Mouse (Mus musculus) frontal cortex, postnatal 14 days (tissue): ENCODE measurements at regions not wholly inside any gene's neighbourhood (a gene's known extent, or its start where the extent isn't known, plus 50 kb on each side); places are given as distances from the start of the nearest gene placed in this dataset.

Source experiments
- DNase-seq, 2 experiments: peaks; one replicate each; pipeline ENCODE4 v3.0.0; 2022; ENCODE audit warnings: low spot score in 2 of 2

DNA sequence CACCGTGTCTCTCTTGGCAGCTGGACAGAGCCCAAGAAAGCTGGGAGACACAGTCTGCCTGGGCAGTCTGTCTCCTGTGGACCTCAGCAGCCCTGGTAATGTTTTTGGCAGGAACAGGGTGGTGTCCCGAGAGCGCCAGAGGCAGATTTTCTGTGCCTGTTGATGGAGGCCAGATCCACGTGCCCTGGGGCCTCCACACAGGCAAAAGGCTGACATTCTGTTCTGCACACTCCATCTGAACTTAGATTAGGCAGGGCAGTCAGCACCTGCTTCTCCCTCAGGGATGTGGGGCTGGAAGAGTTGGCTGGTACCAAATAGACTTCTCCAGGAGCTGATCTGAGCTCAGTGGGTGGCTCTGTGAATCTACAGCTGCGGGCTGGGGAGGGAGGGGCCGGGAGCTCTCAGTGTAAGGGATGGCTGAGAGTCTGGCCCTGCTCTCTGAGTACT, 83.8 kb downstream of the Gadd45g start:
- DNase-seq = no peak

DNA sequence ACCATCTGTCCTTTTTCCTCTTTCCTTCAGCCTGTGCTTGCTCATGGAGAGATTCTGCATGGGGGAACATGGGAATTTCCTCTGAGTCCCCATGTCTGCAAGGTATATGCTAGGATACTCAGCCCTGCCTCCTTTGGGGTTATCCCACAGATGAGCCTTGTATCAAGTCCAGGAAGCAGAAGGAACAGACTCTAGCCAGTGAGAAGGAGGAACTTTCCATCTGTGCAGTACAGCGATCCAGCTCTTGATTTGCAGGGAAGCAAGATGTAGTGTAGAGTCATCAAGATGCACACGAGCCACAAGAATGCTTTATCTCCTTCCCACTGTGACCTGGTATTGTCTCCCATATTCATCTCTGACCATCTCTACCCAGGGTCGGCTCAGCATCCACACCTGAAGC, 84.5 kb downstream of the Gadd45g start:
- no peak for DNase-seq

- DNase-seq = no peak
Observed at GRCm38 (mm10) chr13:51935827-51936226, 89.3 kb downstream of the Gadd45g start.

DNA sequence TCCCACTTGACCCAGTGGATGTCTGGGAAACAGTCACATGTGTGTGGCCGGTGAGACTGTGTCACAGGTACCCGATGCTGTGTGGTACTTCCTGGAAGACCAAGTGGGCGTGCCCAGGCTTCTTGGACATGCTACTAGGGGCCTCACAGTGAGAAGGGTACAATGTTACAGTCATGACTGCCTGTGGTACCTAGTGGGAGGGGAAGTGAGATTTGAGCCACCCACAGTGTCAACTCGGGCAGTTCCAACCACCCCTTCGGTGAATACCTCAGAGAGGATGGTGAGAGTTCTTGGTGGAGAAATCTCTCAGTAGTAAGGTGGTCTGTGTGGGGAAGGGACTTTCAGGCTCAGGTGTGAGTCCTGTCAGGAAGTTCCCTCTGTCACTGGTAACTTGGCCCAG, 90.0 kb downstream of the Gadd45g start:
- no peak for DNase-seq

GRCm38 (mm10) chr13:51937898-51938297, 91.4 kb downstream of the Gadd45g start:
- DNase-seq = no peak

DNA sequence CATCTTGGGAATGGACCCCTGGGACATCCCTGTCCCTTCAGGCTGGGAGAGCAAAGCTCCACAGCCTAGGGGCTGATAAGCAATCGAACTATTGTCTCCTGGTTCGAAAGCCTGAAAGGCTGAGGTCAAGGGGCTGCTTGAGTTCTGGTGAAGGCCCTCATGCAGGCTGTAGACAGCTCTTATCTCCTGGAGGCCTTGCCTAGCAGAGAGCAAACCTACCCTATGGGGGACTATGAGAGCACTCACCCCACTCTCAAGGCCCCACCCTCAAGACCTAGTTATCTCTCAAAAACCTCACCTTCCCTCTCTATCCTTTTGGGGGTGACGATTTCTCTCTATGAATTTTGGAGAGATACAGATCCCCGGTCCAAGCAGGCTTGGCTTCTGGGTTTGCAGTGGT, 92.8 kb downstream of the Gadd45g start:
- DNase-seq = no peak

GRCm38 (mm10) chr13:51939715-51940114, 93.2 kb downstream of the Gadd45g start:
- DNase-seq = no peak

GRCm38 (mm10) chr13:51946171-51946570, 99.7 kb downstream of the Gadd45g start:
- no peak for DNase-seq

GRCm38 (mm10) chr13:51948896-51949295, 102.4 kb downstream of the Gadd45g start:
- DNase-seq = no peak

DNA sequence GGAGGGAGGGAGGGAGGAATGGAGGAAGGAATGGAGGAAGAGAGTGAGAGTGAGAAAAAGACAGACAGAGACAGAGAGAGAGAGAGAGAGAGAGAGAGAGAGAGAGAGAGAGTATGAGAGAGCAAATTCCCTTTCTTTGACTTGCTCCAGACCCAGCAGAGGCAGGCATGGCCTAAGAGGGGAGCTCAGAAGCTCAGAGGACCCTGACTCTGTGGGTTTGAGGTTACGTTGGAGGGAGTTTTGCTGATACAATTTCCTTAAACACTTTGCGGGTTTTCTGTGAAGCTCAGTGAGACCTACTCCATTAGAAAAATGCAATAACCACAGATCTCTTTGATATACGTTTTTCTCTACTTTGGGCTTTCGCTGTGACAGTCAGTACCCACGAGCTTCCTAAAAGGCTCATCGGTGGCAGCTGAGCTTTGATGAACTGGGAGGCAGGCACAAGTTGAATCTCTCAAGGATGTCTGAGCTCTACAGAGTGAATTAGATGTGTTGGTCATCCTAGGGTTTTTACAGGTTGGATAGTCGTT, 105.1 kb downstream of the Gadd45g start:
- DNase-seq = no peak

DNA sequence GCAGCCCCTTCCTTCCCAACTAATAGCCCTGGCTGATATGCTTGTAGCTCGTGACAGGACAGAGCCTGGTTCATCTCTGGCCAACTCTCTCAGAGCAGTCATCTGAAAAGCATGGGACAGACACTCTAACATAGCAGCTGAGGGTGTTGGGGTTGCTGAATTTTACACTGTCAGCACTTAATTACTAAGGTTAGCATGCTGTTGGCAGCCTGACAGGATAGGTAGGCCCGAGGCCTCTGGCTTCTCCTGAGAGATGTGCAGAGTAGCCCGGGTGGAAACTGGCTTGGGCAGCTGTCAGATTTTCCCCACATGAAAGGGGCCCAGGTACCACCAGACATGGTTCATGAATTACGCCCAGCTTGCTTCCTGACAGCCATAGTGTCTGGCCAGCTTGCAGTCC, 106.6 kb downstream of the Gadd45g start:
- no peak for DNase-seq

DNA sequence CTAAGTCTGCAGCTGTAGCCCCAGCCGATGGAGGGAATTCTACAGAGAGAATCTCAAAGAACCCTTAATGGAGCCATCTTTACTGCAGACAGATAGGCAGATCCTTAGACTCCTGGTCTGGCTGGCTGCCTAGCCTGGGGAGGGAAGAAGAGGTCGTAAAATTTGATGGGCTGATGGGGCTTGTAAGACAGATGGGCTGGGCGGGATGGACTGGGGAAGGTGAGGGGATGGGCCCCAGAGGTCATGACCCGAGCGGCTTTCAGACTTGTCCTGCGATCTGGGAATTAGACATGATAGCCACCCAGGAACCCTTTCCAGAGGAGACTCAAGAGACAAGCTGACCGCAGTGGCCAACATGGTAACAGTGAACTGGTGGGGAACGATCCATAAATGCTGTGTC, 107.1 kb downstream of the Gadd45g start:
- no peak for DNase-seq

DNA sequence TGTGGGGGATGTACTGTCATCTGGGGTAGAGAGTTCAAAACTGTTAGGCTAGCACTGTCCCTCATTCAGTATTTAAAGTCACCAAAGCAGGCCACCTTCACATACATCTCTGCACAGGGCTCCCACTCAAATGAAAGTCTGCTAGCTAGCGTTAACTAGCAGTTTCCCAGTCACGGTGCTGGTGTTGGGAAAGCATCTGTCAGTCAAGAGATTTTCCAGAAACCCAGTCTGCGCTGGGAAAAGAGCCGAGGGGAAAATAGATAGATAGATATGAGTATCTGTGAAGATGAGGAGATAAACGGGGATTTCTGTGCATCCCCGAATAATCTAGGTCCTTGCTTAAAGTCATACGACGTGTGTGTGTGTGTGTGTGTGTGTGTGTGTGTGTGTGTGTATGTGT, 110.6 kb downstream of the Gadd45g start:
- no peak for DNase-seq

- DNase-seq = no peak
Observed at GRCm38 (mm10) chr13:51959591-51959990, 113.1 kb downstream of the Gadd45g start.

DNA sequence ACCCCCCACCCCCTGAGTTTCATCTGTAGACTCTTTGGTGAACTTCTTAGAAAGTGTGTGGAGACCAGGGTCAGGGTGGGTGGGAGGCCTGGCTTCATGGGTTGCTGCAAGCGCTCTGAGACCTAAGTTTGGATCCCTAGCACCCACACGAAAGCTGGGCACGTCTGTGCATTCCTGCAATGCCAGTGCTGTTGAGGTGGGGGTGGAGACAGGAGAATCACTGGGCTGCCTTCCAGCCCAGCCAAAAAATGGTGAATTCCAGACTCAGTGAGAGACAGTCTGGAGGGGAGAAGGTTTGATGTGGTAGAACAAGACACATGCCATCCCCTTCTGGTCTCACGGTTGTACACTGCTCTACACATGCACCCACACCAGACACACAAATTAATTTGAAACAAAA, 113.8 kb downstream of the Gadd45g start:
- no peak for DNase-seq

GRCm38 (mm10) chr13:51962191-51962611, 115.7 kb downstream of the Gadd45g start:
- DNase-seq = no peak

GRCm38 (mm10) chr13:51962676-51963075, 116.2 kb downstream of the Gadd45g start:
- no peak for DNase-seq

DNA sequence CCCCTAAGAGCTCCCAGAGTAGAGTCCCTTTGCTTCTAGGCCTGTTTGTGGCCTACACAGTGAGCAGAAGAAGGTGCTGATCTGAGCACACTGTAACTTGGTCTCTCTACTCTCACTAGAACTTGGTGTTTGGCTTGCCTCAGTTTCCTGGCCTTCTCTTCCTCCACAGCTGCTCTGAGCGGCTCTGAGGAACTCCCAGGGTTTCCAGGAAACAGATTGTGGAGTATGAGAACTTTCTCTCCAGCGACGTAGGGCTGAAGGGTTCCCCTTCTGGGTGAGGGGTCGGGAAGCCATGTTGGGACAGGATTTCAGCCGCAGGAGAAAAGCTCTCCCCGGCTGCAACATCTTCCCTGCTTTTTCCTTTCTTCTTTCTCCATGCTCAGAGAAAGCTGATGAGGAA, 117.5 kb downstream of the Gadd45g start:
- no peak for DNase-seq

- DNase-seq = no peak
Observed at GRCm38 (mm10) chr13:51964416-51964815, 117.9 kb downstream of the Gadd45g start.

DNA sequence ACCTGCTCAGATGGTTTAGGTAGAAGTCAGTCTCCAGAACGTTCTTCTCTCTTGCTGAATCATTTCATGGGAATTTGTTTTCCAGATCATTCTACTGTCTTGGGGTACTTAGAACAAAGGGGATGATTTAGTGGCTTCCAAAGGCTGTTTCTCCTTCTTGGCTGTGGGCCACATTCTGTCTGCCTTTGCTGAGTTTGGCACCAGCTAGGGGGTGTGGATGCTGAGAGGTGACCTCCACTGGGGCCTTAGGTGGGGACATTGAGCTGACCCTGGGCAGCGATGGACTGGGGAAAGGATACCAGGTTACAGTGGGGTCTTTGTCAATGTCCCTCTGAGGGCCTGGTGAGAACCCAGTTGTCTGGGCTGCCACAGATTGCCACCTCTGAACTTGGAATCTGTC, 118.4 kb downstream of the Gadd45g start:
- no peak for DNase-seq

DNA sequence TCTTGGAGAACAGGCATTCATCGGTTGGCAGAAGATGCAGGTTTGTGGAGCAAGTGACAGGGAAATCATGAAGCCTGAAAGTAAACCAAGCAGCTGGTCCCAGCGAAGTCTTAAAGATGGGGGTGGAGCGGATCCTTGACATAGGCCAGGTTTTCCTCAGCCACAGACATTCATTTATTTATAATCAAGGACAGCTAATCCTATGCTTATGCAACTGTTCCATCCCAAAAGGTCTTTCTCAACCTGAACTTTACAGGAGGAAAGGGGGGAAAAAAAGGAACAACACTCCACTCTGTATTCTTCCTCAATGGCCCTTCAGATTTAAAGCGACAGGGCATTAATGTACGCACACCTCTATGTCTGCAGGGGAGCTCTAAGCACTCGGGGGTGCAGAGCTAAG, 121.6 kb downstream of the Gadd45g start:
- DNase-seq = no peak

- no peak for DNase-seq
Observed at GRCm38 (mm10) chr13:51968796-51969195, 122.3 kb downstream of the Gadd45g start.

DNA sequence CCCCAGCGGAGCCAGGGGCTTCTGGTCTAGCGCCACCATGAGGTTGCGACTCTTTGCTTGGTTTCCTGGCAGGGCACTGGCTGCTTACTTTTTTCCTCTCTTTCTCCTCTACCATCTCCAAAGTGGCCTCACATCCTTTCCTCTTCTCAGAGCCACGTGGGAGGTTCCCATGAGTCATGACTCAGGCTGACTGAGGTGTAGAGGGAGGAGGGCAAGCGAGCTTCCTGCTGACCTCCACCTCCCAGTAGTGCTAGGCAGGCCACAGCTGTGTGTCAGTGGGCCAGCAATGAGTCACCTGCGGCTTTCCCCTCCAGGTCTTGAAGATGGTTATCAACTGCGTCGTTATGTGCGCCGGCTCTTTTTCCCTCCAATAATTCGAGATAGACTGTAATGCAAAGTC, 123.6 kb downstream of the Gadd45g start:
- no peak for DNase-seq

DNA sequence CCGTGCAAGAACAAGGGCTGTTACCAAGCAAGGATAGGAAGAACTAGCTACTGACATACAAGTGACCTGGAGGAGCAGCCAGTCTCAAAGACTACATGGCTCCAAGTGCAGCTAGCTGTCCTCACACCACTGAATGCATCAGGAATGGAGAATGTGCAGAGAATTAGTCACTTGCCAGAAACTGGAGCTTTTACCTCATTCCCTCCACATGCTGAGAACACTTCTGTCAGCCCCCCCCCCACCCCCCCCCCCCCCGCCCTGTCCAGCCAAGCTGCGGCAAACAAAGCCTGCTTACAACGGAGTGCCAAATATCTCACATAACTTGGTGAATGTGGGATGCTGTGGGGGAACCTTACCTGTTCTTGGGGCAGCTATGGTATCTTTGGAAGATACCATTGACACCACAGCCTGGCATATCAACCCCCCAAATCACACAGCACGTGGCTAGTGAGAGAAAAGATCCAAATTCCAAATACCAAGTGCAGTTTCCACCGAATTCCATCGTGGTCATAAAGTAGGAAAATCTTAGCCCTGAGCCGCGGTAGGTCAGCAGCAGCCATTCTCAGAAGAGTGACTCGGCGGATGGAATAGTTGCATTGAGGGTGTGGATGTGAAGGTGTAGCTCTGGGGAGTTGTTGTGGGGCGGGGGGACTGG, 126.3 kb downstream of the Gadd45g start:
- no peak for DNase-seq
